ENCODE assay signal across 15 mouse cellular contexts in genomic region chr7:143186378-143186777, GRCm38 (mm10).
A peak's percentile ranks its signal among the peaks of the same experiment; 100 is the strongest.
DNase-seq lines count a peak whose midpoint lies in the region; ATAC-seq lines count a peak whose summit lies in the region.
"Had no signal": no experiment of that assay in that cellular context is flagged by ENCODE, and none has a peak within 500 bp of the region (broad histone marks: within the 10 kb centered on the region; RNA-seq: fewer than 3 reads in every experiment).

No protein-coding gene starts in this region.

- H3K9me3 ChIP-seq in intestine, embryonic 16.5 days (ENCODE audit: control insufficient read depth, low read length): no peaks in the 10 kb centered on the region
- no peaks in the 10 kb centered on the region for H3K9me3 ChIP-seq in intestine, embryonic 15.5 days

- no peaks in the 10 kb centered on the region for H3K36me3 ChIP-seq in intestine, embryonic 16.5 days (ENCODE audit: control insufficient read depth, insufficient read depth, low read length)
- no peaks in the 10 kb centered on the region for H3K36me3 ChIP-seq in intestine, embryonic 15.5 days

- DNase-seq in gastrocnemius, postnatal 4 days (ENCODE audit: low spot score in 2 of 2): peak; percentile 16 to 41
- no peak for DNase-seq in gastrocnemius, adult 18-20 months (ENCODE audit: low spot score)
- DNase-seq in urinary bladder, adult 2 months (ENCODE audit: low spot score): peak; percentile 12
- no peak for DNase-seq in urinary bladder, postnatal 25 days (ENCODE audit: low spot score)
- no peak for DNase-seq in ovary, postnatal 14 days (ENCODE audit: low spot score)
- DNase-seq: cerebellum, postnatal 25 days; kidney, adult 2 months; lung, postnatal 14 days; right cerebral cortex, postnatal 14 days had no signal

- H3K9ac ChIP-seq in intestine, embryonic 16.5 days (ENCODE audit: low read depth, low read length): no peak overlapping the region
- no peak overlapping the region for H3K9ac ChIP-seq in intestine, embryonic 15.5 days

- peak; percentile 46; the same call in 1 of the 2 replicates for ATAC-seq in intestine, embryonic 16.5 days
- no peak for ATAC-seq in intestine, embryonic 15.5 days
- no peak for ATAC-seq in granulocyte monocyte progenitor cell, adult 5-6 weeks (replicated peaks; ENCODE audit: poor library complexity, severe bottlenecking)
- ATAC-seq: activated CD4-positive, CD25-positive, alpha-beta regulatory T cell, adult 4 months had no signal

- WGBS in intestine, embryonic 16.5 days: 78% methylated on average over 10 of the region's 10 CpGs
- WGBS in intestine, embryonic 15.5 days: 82% methylated on average over 10 of the region's 10 CpGs

- H3K4me3 ChIP-seq in intestine, embryonic 16.5 days (ENCODE audit: low read length): no peak overlapping the region
- H3K4me3 ChIP-seq in intestine, embryonic 15.5 days (replicated peaks): no peak overlapping the region
- H3K4me3 ChIP-seq: myocyte had no signal

- no peak overlapping the region for H3K4me2 ChIP-seq in intestine, embryonic 16.5 days (ENCODE audit: low read depth, low read length)
- no peak overlapping the region for H3K4me2 ChIP-seq in intestine, embryonic 15.5 days (replicated peaks)
- H3K4me2 ChIP-seq: liver, embryonic 11.5 days had no signal

- no peaks in the 10 kb centered on the region for H3K4me1 ChIP-seq in intestine, embryonic 16.5 days (ENCODE audit: control insufficient read depth, insufficient read depth, low read length)
- peaks cover 4% of the 10 kb centered on the region; the same call in 1 of the 2 replicates for H3K4me1 ChIP-seq in intestine, embryonic 15.5 days (replicated peaks)

- H3K27me3 ChIP-seq in intestine, embryonic 16.5 days (replicated peaks; ENCODE audit: control insufficient read depth, insufficient read depth, low read length): no peaks in the 10 kb centered on the region
- H3K27me3 ChIP-seq in intestine, embryonic 15.5 days (replicated peaks): no peaks in the 10 kb centered on the region

- no peak overlapping the region for H3K27ac ChIP-seq in intestine, embryonic 16.5 days (ENCODE audit: low read length)
- H3K27ac ChIP-seq in intestine, embryonic 15.5 days: no peak overlapping the region

Comparison
In these comparisons a context has a peak if more than half of its experiments do, and no peak if none do; other contexts are left out.
1. DNase-seq: peak in gastrocnemius, postnatal 4 days (2 of 2) and urinary bladder, adult 2 months (single experiment); none in gastrocnemius, adult 18-20 months (single experiment), urinary bladder, postnatal 25 days (single experiment) and ovary, postnatal 14 days (single experiment).